Mouse (Mus musculus) cerebellum, adult 9-10 months (tissue): ENCODE data around the gene D17H6S53E.
"Not testable (repeated sequence)": the region's sequence is repeated elsewhere in the genome, so short reads cannot be mapped to it uniquely, and the experiment has no call there.

Experiments used
- DNase-seq: peaks from one replicate; pipeline ENCODE4 v3.0.0; 2022

The D17H6S53E gene

DNA sequence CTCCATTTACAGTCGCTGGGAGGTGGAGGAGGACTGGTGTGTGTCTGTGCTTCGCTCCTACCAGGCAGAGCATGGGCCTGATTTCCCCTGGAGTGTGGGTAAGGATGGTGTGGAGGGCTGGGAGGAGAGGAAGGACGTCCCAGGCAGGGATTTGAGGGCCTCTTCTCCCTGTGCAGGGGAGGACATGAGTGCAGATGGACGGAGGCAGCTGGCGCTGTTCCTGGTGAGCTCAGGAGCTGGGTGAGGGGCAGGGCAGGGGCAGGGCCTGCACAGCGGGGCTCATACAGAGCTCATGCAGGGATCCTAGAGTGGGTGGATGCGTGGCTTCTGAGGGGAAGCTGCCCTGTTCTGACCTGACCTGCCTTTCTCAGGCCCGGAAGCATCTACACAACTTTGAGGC, 23.9 kb upstream of the D17H6S53E start:
- DNase-seq, result no peak

DNA sequence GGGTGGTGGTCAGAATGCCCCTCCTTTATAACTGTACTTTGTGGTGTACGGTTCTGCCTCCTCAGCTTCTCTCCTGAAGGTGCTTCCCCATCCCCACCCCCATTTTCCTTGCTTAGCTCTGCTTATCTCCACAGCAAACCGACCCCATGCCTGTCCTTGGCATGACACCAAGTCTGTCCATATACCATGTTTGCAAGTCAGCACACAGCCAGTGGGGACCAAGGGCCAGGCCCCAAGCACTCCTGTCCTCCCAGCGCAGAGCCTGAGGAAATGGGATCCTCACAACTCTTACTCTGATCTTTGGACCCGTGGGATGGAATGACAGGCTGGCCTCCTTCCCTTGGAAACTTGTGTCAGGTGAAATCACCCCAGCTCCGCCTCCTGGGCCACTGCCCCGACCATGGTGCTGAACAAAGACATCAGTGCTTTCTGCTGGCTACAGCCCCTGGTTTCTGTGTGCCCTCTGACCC, 22.9 kb upstream of the D17H6S53E start:
- no peak for DNase-seq

DNA sequence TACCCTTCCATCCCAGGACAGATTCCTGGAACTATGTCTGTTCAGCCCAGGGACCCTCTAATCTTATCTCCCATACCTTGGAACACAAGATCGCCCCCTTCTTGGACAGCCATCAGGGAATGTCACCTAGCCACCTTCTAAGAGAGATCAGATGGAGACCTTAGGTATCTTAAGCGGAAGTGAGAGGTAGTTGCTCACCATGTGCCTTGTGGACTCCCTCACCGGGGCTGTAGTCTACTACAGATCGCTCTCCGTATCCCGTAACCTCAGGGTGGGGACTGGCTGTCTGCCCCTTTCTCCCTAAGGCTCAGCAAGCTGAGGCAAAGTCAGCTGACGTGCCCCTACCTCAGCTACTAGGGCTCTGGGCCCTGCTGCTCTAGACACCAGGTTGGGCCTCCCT, 22.1 kb upstream of the D17H6S53E start:
- DNase-seq, result no peak

DNA sequence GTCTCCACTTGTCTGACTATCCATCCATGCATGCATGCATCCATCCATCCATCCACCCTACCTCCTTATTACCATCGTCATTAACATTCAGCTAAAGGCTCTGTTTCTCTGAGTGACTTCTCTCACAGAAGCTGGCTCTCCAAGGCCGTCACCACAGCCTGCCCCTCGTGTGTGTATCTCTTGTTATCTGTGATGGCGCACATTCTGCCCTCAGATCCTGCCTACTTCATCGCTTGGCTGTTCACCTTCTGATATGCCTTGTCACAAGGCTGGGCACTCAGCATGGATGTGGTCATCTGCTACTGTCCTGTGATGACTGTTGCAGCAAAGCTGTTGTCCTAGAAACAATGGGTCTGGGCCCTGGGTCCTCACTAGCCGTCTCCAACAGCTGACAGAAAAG, 21.4 kb upstream of the D17H6S53E start:
- no peak for DNase-seq

DNA sequence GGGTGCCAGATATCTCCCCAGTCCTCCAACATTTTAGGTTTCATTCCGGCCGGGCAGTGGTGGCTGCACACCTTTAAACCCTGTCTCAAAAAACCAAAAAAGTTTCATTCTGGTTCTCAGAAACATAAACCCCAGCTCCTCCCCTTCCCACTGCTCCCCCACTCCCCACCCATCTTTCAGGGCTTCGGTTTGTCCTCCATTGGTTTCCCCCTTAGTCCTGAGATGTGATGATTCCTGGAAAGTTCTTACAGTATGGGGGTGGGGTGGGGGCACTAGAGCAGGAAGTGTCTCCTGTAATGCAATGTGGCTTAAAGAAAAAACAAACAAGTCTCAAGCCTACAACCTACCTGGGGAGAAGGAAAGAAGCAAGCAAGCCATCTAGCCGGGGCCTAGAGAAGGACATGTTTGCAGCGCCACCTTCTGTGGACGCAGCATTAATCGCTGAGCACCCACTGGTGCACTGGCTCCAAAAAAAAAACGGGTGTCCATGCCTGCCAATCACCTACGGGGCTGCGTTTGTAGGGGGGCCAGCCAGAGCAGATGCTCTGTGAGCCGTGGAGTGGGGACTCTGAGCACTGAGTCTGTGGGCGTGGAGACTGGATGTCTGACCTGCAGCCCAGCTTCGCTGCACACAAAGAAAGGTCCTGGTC, 20.3 kb upstream of the D17H6S53E start:
- DNase-seq, result peak; percentile 80

DNA sequence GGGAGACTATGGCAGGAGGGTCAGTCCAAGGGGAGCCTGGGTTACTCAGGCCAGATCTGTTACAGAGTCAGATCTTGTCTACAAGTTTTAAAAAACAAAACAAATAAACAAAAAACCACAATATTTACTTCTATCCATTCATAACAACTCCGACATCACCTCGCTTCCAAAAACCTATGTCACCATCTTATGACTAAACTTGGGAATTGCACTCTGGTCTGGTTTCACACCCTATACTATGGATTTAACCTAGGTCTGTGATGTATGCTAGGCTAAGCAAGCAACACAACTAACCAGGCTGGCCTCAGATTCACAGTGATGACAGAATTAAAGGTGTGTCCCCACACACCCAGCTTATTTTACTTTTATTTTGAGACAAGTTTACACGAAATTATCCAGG, 19.7 kb upstream of the D17H6S53E start:
- no peak for DNase-seq

DNA sequence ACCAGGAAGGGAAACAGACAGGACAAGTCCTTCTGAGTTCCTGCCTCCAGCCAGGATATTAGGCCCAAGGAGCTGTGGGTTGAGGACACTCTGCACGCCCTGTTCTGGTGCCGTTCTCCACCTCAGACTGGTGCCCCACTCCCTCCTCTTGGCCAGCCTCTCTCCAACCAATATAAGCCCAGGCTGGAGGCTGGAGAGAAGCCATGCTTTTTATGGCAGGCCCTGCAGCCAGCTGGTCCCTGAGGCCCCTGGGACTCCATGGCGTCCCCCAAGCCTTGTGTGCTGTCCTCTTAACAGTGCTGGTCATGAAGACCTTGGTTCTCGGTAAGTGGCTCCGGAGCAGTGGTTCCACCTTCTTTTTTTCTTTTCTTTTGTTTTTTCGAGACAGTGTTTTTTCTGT, 18.1 kb upstream of the D17H6S53E start, which contains the start of gene Ly6g5c:
TSS of gene Ly6g5c (plus strand) at position 183 of the 400 bp plus-strand sequence.
- DNase-seq, result peak; percentile 76

DNA sequence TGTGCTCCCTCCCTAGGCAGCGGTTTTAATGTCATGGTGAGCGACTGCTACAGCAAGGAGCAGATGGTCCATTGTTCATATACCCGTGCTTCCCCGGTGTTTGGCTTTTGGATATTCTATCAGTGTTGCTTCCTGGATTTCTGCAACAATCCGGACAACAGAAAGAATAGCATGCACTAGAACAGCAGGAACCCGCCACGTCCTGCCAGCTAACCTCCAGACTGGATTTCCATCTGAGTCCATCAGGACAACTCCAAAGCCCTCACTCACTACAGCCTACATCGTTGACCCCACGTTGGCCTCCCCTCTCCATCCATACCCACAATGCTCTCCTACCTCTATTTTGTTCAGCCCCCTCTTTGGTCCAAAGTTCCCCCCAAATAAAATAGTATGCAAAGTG, 14.4 kb upstream of the D17H6S53E start:
- DNase-seq, result no peak

DNA sequence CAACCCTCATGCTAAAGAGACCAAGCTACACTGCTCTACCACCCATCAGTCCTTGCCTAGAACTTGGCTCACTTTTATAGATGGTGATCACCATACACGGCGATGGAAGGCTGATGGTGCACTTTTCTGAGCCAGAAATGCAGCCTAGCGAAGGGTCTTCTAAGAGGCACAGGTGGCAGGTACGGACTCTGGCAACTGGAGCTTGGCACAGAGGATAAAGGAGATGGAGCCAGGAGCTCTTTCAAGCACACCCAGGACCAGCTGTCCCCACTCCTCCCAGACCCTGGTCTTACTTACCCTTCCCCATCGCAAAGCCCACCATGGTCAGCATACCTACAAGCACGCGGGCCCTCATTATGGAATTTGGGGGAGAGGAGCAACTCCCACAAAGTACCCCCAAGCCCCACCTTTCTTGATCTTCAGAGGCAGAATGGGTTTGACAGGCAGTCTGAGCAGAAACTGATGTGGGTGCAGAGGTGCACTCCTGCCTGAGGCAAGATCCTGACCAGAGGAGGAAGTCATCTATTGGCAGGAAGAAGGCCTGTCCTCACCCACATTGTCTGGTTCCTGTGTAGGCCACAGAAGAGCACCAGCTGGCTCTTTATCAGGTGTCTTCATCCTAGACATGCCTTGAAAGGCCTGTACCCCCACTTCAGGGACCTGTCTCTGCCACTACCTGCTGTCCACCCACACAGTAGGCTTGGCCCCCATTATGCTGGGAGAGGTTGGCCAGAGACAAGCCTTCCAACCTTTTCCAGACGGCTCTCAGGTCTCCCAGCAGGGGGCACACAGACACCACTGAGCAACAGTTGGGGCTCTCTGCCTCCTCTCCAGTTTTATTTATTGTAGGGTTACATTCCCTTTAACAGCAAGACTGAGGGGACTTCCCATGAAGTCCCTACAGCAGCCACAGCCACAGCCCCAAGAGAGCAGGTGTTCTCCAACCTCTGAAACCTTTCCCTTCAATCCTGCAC, 10.8 kb upstream of the D17H6S53E start, which contains the start of gene Ly6g5b:
TSS of gene Ly6g5b (minus strand) at position 383 of the 974 bp plus-strand sequence.
- no peak for DNase-seq

DNA sequence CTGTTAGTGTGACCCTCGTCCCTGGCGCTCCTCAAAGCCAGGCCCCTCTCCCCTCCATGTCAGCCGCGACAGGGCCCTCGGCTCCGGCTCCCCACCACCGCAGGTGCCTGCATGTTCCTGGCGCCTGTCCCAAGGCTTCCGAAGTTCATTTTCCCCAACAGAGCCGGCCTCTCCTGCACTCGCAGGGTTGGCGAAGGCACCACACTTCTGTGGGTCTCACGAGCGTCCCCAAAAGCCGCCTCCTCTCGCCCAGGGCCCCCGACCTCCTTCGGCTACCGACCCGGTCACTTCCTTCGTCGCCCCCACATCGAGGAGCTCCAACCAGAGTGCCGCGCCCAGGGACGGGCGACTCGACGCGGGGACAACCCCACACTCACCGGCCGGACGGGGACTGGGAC, 5.4 kb upstream of the D17H6S53E start:
- peak; percentile 74 for DNase-seq

DNA sequence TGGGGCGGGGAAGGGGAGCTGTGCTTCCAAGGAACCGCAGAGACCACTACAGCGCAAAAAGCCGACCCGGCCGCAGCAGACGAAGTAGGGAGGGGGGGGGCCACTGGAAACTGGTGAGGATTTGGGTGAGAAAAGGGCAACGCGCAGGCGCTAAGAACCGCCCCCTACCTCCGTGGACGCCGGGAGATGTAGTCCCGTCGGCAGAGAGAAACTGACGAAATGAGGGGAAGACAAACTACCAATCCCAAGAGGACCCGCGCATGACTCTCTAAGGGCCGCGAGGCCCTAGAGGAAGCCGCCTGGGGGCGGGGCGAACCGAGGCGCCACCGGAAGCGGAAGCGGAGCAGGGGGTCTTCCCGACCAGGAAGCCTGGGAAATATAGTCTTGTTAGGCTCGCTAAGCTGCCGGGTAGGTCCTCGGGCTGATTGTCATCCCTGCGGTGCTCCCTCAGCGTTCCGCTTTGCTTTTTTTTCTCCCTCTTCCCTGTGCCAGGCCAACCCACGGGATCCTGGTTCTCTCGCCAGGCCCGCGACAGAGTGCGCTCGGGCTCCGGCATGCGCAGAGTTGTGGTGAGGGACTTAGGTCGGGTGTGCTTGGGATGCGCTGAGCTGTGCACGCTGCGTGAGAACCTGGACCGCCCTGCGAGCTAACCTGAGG, 4.9 kb upstream of the D17H6S53E start, which contains the start of gene Gpank1:
TSS of gene Gpank1 (plus strand) at position 313 of the 657 bp plus-strand sequence.
- DNase-seq, result peak; percentile 99

DNA sequence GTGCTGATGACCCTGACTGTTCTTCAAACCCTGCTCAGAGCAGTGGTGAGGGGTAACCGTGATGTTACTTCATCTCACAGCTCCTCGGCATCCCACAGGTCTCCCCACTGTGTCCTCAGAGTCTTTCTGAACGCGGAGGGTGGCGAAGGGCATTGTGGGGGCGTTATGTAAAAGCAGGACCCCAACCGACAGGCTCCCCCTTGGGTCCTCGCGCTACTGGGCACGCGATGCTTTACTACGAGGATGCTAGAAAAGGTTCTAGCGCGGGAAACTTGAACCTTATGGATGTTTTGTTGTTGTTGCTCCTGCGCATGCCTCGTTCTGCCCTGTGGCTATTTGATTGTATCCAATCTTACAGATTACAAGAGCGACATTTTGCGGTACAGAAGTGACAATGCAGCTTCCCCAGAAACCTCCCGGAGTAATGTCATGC, 4.3 kb upstream of the D17H6S53E start, which contains the start of gene Csnk2b:
TSS of gene Csnk2b (minus strand) at position 183 of the 433 bp plus-strand sequence.
- DNase-seq, result peak; percentile 90

DNA sequence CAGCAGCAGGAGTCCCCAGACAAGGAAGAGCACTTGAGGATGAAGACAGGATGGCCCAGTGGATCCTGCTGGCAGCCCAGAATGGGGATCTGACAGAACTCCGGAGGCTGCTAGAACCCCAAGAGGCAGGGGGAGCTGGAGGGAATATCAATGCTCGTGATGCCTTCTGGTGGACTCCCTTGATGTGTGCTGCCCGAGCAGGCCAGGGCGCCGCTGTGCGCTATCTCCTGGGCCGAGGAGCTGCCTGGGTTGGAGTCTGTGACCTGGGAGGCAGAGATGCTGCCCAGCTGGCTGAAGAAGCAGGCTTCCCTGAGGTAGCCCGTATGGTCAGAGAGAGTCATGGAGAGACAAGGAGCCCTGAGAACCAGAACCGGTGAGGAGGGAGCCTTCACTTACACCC, 2.9 kb upstream of the D17H6S53E start:
- DNase-seq, result not testable (repeated sequence)

DNA sequence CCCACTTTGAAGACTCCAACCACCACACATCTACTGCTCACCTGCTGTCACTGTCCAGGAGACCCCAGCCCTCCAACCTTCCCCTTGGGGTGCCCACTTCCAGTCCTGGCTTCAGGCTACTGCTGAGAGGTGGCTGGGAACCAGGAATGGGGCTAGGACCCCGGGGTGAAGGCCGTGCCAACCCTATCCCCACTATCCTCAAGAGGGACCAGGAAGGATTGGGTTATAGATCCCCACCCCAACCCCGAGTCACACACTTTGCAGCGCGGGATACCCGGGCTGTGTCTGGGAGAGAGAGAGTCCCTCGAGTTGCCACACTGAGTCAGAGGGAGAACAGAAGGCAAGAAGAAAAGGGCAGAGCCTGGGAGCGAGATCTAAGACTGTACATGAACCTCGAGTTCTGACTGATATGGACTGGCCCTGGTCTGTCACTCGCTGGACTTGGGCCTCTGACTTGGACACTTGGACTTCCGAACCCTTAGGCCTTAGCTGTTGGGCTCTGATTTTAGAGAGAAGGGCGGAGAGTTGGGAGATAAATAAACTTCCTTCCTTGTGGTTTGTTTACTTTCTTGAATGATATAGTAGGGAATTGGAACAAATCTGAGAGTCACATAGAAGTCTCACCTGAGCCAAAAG, 1.8 kb upstream of the D17H6S53E start:
- not testable (repeated sequence) for DNase-seq

DNA sequence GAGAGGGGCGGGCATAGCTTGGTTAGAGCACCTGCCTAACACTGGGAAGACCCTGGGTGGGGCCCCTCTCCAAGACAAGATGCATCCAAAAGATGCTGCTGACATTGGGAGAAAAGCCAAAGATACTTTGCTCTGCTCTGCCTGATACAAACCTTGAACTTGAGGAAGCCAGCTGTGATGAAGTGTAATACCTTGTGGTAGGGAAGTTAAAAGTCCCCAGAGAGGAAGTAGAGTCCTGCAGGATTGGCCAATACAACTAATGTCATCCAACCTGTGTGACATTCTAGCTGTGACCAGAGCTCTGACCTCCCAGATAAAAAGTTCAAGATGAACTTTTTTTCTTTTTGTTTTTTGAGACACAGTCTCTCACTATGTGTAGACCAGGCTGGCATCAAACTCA, 1.1 kb upstream of the D17H6S53E start:
- DNase-seq, result no peak

DNA sequence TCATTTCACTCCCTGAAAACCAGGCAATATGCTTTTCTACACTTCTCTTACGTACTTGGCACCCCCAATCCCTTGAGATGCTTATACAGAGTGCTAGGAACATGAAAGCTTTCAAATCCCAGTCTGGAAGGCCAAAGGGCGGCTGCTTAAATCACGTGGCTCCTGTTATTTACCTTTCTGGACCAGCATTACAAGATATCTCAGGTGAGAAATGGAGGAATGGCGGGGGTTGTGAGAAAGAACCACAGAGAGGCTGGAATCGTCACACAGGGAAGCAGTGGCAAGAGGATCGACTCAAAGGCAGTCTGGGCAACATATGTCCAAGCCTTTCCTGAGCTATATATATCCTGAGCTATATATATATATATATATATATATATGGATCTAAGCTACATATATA, 595 bp upstream of the D17H6S53E start:
- DNase-seq, result no peak

DNA sequence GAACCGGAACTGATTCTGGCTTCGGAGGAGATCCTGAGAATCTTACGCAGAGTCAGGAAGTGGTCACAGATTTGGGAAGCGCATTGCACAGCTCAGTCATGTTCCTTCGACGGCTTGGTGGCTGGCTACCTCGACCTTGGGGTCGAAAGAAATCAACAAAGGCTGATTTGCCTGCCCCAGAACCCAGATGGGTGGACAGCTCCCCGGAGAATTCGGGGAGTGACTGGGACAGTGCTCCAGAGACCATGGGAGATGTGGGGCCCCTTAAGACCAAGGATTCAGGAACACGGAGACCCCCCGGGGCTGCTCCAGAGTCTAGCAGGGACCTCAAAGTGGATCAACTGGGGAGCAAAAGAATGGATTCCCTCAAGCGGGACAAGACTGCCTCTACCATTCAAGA, 844 bp downstream of the D17H6S53E start:
- no peak for DNase-seq

DNA sequence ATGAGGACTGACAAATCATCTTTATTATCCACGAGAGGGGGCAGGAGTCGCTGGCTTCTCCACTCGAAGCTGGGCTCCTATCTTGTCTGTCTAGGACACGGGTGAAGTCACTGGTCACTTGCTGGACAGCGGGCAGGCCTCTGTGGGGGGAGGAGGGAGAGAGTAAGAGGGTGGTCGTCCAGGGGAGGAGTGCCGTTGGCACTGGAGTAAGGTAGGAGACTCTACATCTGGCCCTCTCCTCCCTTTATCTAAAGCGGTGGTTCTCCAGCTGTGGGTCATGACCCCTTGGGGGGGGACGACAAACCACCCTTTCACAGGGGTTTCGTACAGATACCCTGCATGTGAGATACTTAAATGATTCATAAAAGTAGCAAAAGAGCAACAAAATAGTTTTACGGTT, 2.8 kb downstream of the D17H6S53E start:
- DNase-seq, result no peak

DNA sequence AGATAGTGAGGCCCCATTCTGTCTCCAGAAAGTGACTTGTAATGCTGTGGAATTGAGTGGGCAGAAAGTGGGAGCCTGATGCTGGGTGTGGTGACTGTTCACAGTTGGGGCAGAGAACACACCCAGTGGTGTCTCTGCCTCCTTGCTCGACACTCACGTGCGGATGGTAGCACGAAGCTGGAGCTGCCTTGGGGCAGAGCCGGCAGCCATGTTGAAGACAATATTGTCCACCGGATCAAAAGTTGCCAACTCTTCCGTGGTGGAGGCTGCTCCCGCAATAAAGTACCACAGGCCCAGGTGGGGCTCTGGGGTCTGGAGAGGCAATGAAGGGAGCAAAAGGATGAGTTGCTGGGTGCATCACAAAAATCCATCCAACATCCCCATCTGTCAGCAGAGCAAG, 4.9 kb downstream of the D17H6S53E start:
- no peak for DNase-seq

DNA sequence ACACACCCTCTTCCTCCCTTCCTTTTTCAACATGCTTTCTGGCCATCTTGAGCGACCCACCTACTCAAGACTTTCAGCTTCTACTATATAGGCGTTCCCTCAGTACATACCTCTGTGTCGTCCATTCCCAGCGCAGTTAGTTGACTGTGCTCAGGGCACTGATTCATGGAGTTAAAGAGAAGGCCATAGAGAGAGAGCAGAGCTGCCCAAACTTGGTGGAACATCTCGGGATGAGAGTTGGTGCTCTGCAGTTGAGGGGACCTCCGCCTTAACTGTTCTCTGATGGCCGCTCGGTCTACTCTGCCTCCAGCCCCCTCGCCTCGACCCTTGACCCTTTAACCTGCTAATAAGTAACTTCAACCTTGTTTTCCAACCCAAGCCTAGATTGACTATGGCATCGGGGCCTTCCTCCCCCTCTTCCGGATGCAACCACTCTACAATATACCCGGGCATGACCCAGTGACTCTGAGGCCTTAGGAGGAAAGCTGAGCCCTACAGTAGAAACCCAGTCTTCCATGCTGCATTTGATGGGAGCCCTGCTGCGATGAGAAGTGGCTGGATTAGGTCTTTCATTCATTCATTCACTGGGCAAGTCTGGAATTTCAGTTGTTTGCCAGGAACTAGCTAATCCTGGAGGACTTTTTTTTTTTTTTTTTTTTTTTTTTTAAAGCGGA, 5.5 kb downstream of the D17H6S53E start, which contains the start of gene Apom:
TSS of gene Apom (minus strand) at position 551 of the 674 bp plus-strand sequence.
- DNase-seq, result no peak

DNA sequence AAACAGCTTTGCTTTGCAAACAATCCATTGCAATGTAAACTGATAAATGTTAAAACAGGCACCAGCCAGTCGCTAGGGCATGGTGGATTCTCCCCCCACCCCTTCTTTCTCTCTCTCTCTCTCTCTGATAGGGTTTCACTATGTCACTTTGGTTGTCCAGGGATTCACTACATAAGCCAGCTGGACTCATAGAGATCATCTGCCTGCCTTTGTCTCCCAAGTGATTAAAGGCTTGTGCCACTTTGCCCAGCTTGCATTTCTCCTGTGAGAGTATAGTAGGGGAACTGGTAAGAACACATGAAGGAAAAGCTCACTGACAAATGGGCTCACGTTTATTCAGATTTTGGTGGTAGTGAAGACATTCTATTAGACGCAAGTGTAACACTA, 6.0 kb downstream of the D17H6S53E start:
- no peak for DNase-seq

DNA sequence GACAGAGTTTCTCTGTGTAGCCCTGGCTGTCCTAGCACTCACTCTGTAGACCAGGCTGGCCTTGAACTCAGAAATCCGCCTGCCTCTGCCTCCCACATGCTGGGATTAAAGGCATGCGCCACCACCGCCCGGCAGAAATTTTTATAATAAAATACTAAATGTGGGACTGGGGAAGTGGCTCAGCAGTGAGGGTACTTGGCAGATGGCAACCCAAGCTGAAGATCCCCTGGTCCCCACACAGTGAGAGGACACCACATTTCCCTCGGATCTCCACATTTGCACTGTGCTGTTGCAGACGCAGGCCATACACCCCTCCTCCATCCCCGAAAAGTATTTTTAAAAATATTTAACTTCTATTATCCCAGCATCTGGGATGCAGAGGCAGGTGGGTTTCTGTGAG, 7.3 kb downstream of the D17H6S53E start:
- peak; percentile 59 for DNase-seq
